Mouse (Mus musculus) left cerebral cortex, postnatal 10 days (tissue): ENCODE measurements at regions not wholly inside any gene's neighbourhood (a gene's known extent, or its start where the extent isn't known, plus 50 kb on each side); places are given as distances from the start of the nearest gene placed in this dataset.

Experiments used
- DNase-seq, 2 experiments: peaks; one replicate each; pipeline ENCODE4 v3.0.0; 2021 to 2022; ENCODE audit warnings: low spot score in 2 of 2, mixed read lengths in 1 of 2; ENCODE audit errors: extremely low spot score in 1 of 2
- intact Hi-C: fragments of 180-260 bp; cut with DNase I; formaldehyde crosslinking; loops from one replicate; pipeline ENCODE4 v1.15.1; 2025

- intact Hi-C loops, result no loop called here
- DNase-seq, result no peak
These were observed 53.4 kb downstream of the Cartpt start for GRCm38 (mm10) chr13:99847531-99847930.

- peak; percentile 59 to 69 for DNase-seq
- intact Hi-C loops, result loop anchor here (5.0 kb wide), 2 partner anchors 475 to 490 kb away; no protein-coding TSS in a partner anchor
These were observed 58.3 kb downstream of the Cartpt start for GRCm38 (mm10) chr13:99842626-99843025.

DNA sequence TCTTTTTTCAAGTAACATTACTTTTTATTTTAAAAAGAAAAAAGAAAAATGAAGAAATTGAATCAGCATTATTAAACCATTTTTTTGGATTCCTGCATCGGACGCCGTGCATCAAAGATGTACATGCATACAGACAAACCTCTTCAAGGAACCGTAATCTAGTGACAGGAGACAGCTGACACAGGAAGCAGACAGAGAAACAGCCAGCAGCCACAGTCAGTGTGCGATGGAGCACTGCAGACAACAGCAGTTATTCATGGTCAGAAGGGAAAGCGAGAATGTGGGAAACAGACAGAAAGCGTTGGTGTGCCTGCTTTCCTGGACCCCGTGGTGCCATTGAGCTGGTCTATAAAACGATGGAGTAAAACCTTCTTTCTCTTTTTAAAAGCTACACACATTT, 61.4 kb downstream of the Cartpt start:
- no peak for DNase-seq
- intact Hi-C loops, result loop anchor here (5.0 to 10.0 kb wide), 4 partner anchors 67 to 462 kb away; no protein-coding TSS in a partner anchor

GRCm38 (mm10) chr13:99837772-99838425, 63.0 kb downstream of the Cartpt start:
- intact Hi-C loops, result loop anchor here (5.0 to 10.0 kb wide), 4 partner anchors 66 to 461 kb away; no protein-coding TSS in a partner anchor
- DNase-seq, result peak; percentile 80 to 85

DNA sequence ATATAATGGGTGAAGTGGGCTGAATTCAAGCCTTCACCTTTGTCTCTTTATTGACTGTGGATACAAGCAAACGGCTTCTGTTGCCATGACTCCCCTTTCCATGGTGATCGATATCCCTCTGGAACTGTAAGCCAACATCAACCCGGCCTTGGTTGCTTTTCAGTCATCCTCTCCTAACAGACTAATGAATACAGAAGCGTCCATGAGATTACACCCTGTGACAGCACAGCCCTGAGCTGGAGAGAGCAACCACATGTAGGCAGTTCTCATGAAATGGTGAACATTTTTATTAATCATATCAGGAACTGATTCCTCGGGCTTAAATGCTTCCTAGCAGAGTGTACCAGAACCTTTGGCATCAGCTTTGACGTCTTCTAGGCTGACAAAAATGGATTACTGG, 63.7 kb downstream of the Cartpt start:
- DNase-seq, result no peak
- intact Hi-C loops, result loop anchor here (5.0 to 10.0 kb wide), 4 partner anchors 65 to 460 kb away; no protein-coding TSS in a partner anchor

- peak in 1 of 2 experiments; percentile 51 for DNase-seq
These were observed 64.3 kb downstream of the Cartpt start for GRCm38 (mm10) chr13:99836586-99836985.

DNA sequence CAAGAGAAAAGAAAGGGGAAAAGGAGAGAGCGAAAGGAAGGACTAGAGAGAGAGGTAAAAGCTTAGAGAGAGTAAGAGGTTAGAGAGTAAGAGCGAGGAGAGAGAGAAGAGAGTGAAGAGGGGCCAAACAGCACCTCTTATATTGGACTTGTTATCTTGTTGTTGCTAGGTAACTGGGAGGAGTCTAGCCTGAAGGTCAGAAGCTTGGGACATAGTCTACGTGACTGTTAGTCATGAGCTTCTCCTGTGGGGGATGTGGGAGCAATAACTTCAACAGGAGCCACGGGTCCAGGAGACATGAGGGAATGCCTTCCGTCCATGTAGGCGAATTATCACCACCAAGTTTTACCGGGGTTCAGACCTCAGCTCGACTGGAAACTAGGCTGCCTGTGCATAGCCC, 65.4 kb downstream of the Cartpt start:
- no peak for DNase-seq
- intact Hi-C loops, result loop anchor here (5.0 to 10.0 kb wide), 4 partner anchors 63 to 458 kb away; no protein-coding TSS in a partner anchor

More at GRCm38 (mm10) chr13:99836586-99836985, 64.3 kb downstream of the Cartpt start:
- intact Hi-C loops, result loop anchor here (5.0 to 10.0 kb wide), 4 partner anchors 64 to 459 kb away; no protein-coding TSS in a partner anchor

DNA sequence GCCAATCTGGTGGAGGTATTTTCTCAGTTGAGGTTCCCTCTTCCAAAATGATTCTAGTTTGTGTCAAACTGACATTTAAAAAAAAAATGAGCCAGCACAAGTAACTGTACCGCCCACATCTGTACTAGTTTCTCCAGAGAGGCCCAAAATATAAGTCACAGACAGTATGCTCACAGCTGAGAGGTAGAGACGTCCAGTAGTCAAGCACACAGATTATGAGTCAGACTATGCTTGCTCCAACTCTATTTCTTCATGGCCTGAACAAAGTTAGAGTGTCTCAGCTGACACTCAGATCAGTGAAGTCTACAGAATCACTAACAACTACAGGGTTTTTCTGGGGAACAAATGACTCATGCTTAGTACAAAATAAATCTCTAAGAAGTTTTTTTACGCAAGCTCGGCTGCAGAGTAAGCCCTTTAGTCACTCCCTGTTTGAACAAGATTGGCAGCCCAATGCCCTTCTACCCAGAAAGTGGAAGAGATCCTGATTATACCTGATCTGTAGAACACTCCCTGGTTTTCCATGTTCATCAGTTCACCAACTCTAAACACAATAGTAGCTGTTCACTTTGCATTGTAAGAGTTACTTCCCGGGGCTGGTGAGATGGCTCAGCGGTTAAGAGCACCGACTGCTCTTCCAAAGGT, 70.7 kb downstream of the Cartpt start:
- no peak for DNase-seq
- intact Hi-C loops, result loop anchor here (10.0 kb wide), 1 partner anchor 185 kb away; no protein-coding TSS in a partner anchor

DNA sequence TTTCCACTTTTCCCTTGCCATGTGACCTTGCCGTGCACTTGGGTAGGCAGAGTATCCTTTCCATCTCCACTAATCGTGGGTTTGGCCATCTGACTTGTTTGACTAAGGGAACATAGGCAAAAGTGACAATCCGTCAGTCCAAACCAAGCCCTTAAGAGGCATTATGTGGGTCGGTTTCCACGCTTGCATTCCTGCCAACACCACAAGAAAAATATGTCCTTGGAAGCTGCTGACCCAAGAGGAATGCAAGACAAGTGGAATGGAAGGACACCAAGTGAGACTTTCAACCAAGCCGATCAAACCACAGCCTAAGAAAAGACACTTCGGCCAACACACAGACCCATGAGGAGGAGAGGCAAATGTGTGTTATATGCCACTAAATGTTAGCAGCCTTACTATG, 73.3 kb downstream of the Cartpt start:
- no peak for DNase-seq
- intact Hi-C loops, result no loop called here

GRCm38 (mm10) chr13:99824625-99825024, 76.3 kb downstream of the Cartpt start:
- intact Hi-C loops, result no loop called here
- DNase-seq, result no peak

DNA sequence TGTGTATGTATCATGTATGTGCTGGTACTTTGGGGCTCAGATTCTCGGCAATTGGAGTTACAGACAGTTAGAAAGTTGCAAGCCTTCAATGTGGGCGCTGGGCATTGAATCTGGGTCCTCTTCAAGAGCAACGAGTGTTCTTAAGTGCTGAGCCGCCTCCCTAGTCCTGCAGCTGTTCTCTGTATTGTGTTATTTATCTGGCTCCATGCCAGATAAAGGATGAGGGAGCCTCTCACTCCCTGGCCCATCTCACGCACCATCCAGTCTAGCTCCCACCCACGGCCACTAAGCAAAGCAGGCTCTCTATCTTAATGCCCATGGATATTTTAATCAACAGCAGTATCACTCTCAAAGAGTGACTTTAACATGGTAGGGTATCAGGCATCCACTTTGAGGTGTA, 84.2 kb downstream of the Cartpt start:
- no peak for DNase-seq
- intact Hi-C loops, result no loop called here

DNA sequence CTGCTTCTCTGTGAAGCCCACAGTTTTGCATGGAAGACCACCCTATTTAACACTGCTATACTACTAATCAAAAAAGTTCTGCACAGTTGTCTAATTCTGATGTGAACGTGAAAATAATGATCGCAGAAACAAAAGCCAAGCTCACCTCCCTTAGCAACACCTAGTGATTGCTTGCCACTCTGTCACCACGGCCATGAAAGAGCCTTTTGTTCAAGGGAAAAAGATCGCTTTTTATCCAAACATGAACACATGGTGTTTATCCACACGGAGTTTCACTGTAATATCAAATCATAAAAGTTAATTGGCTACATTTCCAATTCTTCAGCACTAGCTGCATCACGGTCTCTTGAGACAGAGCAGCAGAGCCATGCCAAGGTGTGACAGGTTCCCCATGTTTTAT, 85.1 kb downstream of the Cartpt start:
- no peak for DNase-seq
- intact Hi-C loops, result no loop called here

- no peak for DNase-seq
- intact Hi-C loops, result no loop called here
These were observed 86.1 kb downstream of the Cartpt start for GRCm38 (mm10) chr13:99814801-99815200.

- DNase-seq, result no peak
- intact Hi-C loops, result no loop called here
These were observed 86.8 kb downstream of the Cartpt start for GRCm38 (mm10) chr13:99814033-99814556.

DNA sequence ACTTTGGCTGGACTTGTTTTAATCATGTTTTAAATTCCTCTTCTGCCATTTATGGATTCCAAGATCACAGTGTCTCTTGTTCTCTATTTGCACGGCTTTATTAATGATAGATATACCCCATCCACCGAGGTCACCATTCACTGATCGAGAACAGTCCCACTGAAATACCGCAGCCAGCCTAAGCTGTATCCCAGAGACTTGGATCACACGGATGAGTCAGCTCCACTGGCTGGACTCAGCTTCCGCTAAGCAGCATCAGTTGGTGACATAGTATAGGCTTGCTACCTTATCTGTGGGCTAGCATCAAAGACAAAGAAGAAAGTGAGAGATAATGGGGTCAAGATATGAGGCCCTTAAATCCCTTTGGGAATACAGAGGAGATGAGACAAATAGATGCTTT, 106.4 kb downstream of the Cartpt start:
- DNase-seq, result no peak

DNA sequence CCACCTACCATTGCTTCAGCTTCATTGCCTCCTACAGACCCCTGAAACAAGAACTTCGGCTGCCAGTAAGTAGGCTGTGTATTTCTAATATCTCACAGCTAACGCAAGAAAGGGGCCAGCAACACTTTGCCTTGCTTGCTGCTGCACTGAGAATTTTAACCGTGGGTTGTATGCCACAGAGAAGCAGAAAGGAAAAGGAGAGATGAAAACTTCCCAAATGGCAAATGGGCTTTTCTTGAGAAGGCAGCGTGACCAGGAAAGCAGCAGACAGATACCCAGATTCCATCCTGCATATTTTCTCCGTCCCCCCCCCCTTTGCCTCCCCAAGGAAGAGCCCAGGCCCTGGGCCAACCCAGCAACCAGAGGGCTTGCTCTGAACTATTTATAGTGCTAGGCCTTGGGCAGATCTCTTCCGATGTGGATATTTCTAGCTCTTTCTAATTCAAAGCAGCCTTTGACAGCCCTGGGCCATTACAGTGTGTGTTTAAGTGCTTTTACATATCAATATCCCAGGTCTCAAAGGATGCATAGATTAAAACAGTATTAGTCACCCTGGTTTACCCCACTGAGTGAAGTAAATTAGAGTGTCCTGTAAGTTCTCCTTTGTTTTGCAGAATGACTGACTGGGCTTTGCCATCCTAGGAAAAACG, 107.0 kb downstream of the Cartpt start:
- intact Hi-C loops, result no loop called here
- DNase-seq, result no peak

More for the DNA sequence above, 106.4 kb downstream of the Cartpt start:
- intact Hi-C loops, result no loop called here

DNA sequence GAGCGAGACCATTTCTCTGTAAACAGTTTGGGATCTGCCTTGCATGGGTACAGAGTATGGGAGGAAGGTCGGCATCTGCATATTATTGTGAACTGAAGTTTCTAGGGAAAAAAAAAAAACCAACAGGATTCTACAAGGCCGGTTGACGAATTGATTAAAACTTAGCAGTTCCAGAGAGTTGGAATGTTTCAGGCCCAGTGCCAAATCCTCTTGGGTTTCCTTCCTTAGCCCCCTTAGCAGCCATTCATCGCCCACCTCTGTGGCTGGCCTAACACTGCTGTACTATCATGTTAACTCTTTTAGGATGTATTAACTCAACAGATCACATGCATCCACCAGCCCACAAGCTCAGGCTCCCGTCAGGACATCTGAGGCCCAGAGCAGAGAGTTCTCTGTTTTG, 107.9 kb downstream of the Cartpt start:
- DNase-seq, result no peak
- intact Hi-C loops, result no loop called here

DNA sequence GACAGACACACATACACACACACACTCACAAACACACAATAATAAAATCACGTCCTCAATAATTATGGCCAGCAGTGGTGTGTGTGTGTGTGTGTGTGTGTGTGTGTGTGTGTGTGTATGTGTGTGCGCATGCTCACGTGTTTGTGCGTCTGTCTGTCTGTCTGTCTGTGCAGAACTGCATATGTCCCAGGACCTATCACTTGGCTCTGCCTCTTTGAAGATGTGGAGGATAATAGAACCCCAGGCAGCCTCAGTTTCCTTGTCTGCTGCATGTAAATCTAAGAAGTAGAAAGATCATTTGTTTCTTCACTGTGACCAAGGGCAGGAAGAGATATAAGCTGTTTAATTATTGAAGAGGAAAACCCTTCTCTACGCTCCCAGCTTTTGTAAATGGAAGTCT, 109.9 kb downstream of the Cartpt start:
- intact Hi-C loops, result no loop called here
- DNase-seq, result no peak

DNA sequence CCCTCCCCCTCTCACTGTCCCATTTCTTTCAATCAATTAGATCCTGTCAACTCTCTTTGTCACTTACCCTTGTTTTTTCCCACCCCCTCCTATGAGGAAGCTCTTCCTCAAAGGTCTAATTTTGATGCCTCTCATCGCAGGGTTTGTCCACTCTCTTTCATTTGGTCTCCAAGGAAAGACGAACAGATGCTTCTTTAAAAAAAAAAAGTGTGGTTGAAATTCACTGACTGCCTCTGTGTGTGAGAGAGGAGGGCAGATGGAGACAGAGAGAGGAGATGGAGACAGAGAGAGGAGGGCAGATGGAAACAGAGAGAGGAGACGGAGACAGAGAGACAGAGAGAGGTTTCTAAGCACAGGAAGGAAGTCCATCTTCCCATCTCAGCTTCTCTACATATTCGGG, 113.1 kb downstream of the Cartpt start:
- intact Hi-C loops, result no loop called here
- DNase-seq, result no peak
